Mouse (Mus musculus) MEL (cell line): ENCODE results near the gene Angpt4. TPM values are rescaled to one million over a fixed set of nuclear protein-coding genes. Genes with fewer than 3 reads are reported as not detected.

ENCODE experiments used
- DNase-seq: peaks from one replicate; pipeline ENCODE4 v3.0.0; 2011; ENCODE audit warnings: low read depth, low spot score
- H3K27ac ChIP-seq: 2 replicates; pipeline ENCODE4 v1.5.1; 2012; ENCODE audit warnings: low read depth, mild to moderate bottlenecking, control low read depth, low read length, moderate library complexity; ENCODE audit not compliant: control insufficient read depth
- H3K27me3 ChIP-seq, 2 experiments: fragments of 150-350 bp in 1 of 2; sonication (generic) in 1 of 2; 2 replicates each; pipeline ENCODE4 v1.6.1; 2012; ENCODE audit warnings: low read length in 2 of 2, mild to moderate bottlenecking in 2 of 2, improper control_type of control experiment in 1 of 2, moderate library complexity in 1 of 2; ENCODE audit not compliant: insufficient read depth in 2 of 2, control insufficient read depth in 1 of 2
- H3K36me3 ChIP-seq, 2 experiments: 2 replicates each; pipeline ENCODE4 v1.6.1; 2012 to 2014; ENCODE audit warnings: low read length in 2 of 2, improper control_type of control experiment in 1 of 2, inconsistent platforms in 1 of 2, mild to moderate bottlenecking in 1 of 2; ENCODE audit not compliant: insufficient read depth in 2 of 2, control insufficient read depth in 1 of 2
- H3K4me1 ChIP-seq, 2 experiments: fragments of 150-350 bp in 1 of 2; sonication (generic) in 1 of 2; 2 replicates each; pipeline ENCODE4 v1.6.1; 2012; ENCODE audit warnings: low read length in 2 of 2, improper control_type of control experiment in 1 of 2, mild to moderate bottlenecking in 1 of 2; ENCODE audit not compliant: insufficient read depth in 2 of 2, control insufficient read depth in 1 of 2
- H3K4me3 ChIP-seq, 2 experiments: fragments of 150-350 bp in 1 of 2; sonication (generic) in 1 of 2; 2 replicates each; pipeline ENCODE4 v1.5.1; 2012; ENCODE audit warnings: low read depth in 2 of 2, low read length in 2 of 2, mild to moderate bottlenecking in 2 of 2, moderate library complexity in 2 of 2, control low read depth in 1 of 2, improper control_type of control experiment in 1 of 2; ENCODE audit not compliant: control insufficient read depth in 1 of 2, insufficient read depth in 1 of 2
- H3K79me2 ChIP-seq: 2 replicates; pipeline ENCODE4 v1.6.1; 2012; ENCODE audit warnings: mild to moderate bottlenecking, low read length, moderate library complexity; ENCODE audit not compliant: control insufficient read depth, poor library complexity, insufficient read depth
- H3K9ac ChIP-seq: 2 replicates; pipeline ENCODE4 v1.6.1; 2012; ENCODE audit warnings: low read depth, mild to moderate bottlenecking, control low read depth, low read length, moderate library complexity; ENCODE audit not compliant: control insufficient read depth, poor library complexity, severe bottlenecking
- H3K9me3 ChIP-seq: fragments of 150-350 bp; sonication (generic); replicated peaks from 2 replicates; pipeline ENCODE4 v1.6.1; 2012; ENCODE audit warnings: mild to moderate bottlenecking, low read length, improper control_type of control experiment, moderate library complexity; ENCODE audit not compliant: insufficient read depth
- BHLHE40 ChIP-seq: IDR thresholded peaks from 2 replicates; pipeline ENCODE4 v1.6.1; 2012; ENCODE audit warnings: low read depth, mild to moderate bottlenecking, inconsistent platforms, low read length, improper control_type of control experiment, borderline replicate concordance
- CHD2 ChIP-seq: IDR thresholded peaks from 2 replicates; pipeline ENCODE4 v1.6.1; 2011; ENCODE audit warnings: low read length, improper control_type of control experiment
- ETS1 ChIP-seq: IDR thresholded peaks from 2 replicates; pipeline ENCODE4 v1.6.1; 2012; ENCODE audit warnings: low read depth, mild to moderate bottlenecking, inconsistent platforms, low read length, improper control_type of control experiment, moderate library complexity
- MAFK ChIP-seq: IDR thresholded peaks from 2 replicates; pipeline ENCODE4 v1.6.1; 2011; ENCODE audit warnings: low read depth, mild to moderate bottlenecking, low read length, improper control_type of control experiment, borderline replicate concordance
- MAX ChIP-seq: IDR thresholded peaks from 2 replicates; pipeline ENCODE4 v1.6.1; 2011; ENCODE audit warnings: low read length, improper control_type of control experiment
- MAZ ChIP-seq: IDR thresholded peaks from 2 replicates; pipeline ENCODE4 v1.6.1; 2012; ENCODE audit warnings: low read depth, mild to moderate bottlenecking, inconsistent platforms, low read length, improper control_type of control experiment
- NRF1 ChIP-seq: IDR thresholded peaks from 2 replicates; pipeline ENCODE4 v1.6.1; 2014; ENCODE audit warnings: low read depth, mild to moderate bottlenecking, inconsistent platforms, low read length, improper control_type of control experiment, moderate library complexity; ENCODE audit not compliant: poor library complexity, insufficient read depth, severe bottlenecking
- POLR2A ChIP-seq, 2 experiments: IDR thresholded peaks; 2 replicates each; pipeline ENCODE4 v1.6.1; 2011 to 2012; ENCODE audit warnings: low read length in 2 of 2, mild to moderate bottlenecking in 2 of 2, control low read depth in 1 of 2, improper control_type of control experiment in 1 of 2, low read depth in 1 of 2, moderate library complexity in 1 of 2; ENCODE audit not compliant: control insufficient read depth in 1 of 2, insufficient read depth in 1 of 2, poor library complexity in 1 of 2
- SMC3 ChIP-seq: IDR thresholded peaks from 2 replicates; pipeline ENCODE4 v1.6.1; 2011; ENCODE audit warnings: low read depth, low read length, improper control_type of control experiment
- TCF12 ChIP-seq: IDR thresholded peaks from 2 replicates; pipeline ENCODE4 v1.6.1; 2014; ENCODE audit warnings: low read depth, mild to moderate bottlenecking, inconsistent platforms, low read length, improper control_type of control experiment, moderate library complexity
- UBTF ChIP-seq: IDR thresholded peaks from 2 replicates; pipeline ENCODE4 v1.6.1; 2012; ENCODE audit warnings: low read depth, mild to moderate bottlenecking, inconsistent platforms, low read length, improper control_type of control experiment, moderate library complexity, borderline replicate concordance; ENCODE audit not compliant: insufficient read depth
- USF1 ChIP-seq: IDR thresholded peaks from 2 replicates; pipeline ENCODE4 v1.6.1; 2014; ENCODE audit warnings: low read depth, mild to moderate bottlenecking, inconsistent platforms, low read length, improper control_type of control experiment, moderate library complexity
- USF2 ChIP-seq, 2 experiments: IDR thresholded peaks; 2 replicates each; pipeline ENCODE4 v1.6.1; 2011 to 2012; ENCODE audit warnings: improper control_type of control experiment in 2 of 2, low read length in 2 of 2, borderline replicate concordance in 1 of 2, inconsistent platforms in 1 of 2, low read depth in 1 of 2, mild to moderate bottlenecking in 1 of 2; ENCODE audit not compliant: insufficient read depth in 1 of 2
- ZKSCAN1 ChIP-seq: IDR thresholded peaks from 2 replicates; pipeline ENCODE4 v1.6.1; 2012; ENCODE audit warnings: low read depth, mild to moderate bottlenecking, inconsistent platforms, low read length, improper control_type of control experiment, moderate library complexity
- ZMIZ1 ChIP-seq: IDR thresholded peaks from 2 replicates; pipeline ENCODE4 v1.6.1; 2012; ENCODE audit warnings: low read depth, mild to moderate bottlenecking, inconsistent platforms, low read length, improper control_type of control experiment, moderate library complexity
- polyA plus RNA-seq, 2 experiments: library from polyadenylated mRNA; stranded (reverse) in 1 of 2; unstranded in 1 of 2; fragments of >175 nt in 1 of 2; fragments of >200 nt in 1 of 2; gene quantifications; 2 replicates each; pipeline versions ENCODE4 v1.2.1 to v1.2.4; 2012; ENCODE audit warnings: low replicate concordance in 2 of 2, low read depth in 1 of 2; ENCODE audit not compliant: insufficient read length in 2 of 2, insufficient read depth in 1 of 2, missing spikeins in 1 of 2
- total RNA-seq: library from RNA; depleted of rRNA; stranded (reverse); fragments of 300-350 nt; gene quantifications from 2 replicates; pipeline ENCODE4 v1.2.3, GENCODE M21; 2012

The Angpt4 gene
- total and polyA plus RNA-seq, 3 experiments = not detected

- H3K9me3 ChIP-seq = no peaks in the 10 kb centered on the region
- no peak overlapping the region for H3K27ac ChIP-seq
- peak overlapping the region; percentile 64 to 79; a peak in 3 of 4 replicates for H3K4me3 ChIP-seq
- peaks cover 0 to 2% of the 10 kb centered on the region in 2 experiments; a peak in 1 of 4 replicates for H3K36me3 ChIP-seq
- DNase-seq = no peak
- H3K9ac ChIP-seq = peak overlapping the region; percentile 13; the same call in 1 of the 2 replicates
- no peaks in the 10 kb centered on the region for H3K27me3 ChIP-seq
- peaks cover 0 to 22% of the 10 kb centered on the region in 2 experiments; a peak in 2 of 4 replicates for H3K4me1 ChIP-seq
- H3K79me2 ChIP-seq = peaks cover 7% of the 10 kb centered on the region
- TF ChIP-seq ETS1 (no peak), POLR2A (IDR thresholded peaks at IDR 0.05; ENCODE audit: control insufficient read depth in 1 of 2, insufficient read depth in 1 of 2, low read depth in 1 of 2, low read length in 2 of 2, poor library complexity in 1 of 2) (0 out of 4 replicates have a peak, but pooled peaks of 1 of the 2 experiments have one; percentile 2)
Observed at GRCm38 (mm10) chr2:151980355-151980693, 69.3 kb downstream of the Angpt4 start.

DNA sequence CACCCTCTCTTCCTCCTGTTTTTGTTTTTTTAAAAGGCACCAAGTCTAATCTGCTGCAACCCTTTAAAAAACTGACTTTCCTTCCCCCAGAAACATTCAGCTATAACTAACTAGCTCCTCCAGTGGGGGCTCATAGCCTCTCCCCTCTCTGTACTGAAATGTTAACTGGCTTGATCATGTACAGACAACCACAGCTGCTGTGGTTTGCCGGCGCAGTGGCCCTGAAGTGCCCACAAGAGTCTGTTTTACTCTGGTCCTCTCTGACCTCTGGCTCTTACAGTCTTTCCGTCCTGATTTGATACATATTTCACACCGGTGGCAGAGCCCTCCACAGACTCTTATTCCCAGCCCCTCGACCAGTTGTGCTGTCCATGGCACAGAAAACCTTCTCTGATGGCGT is 70.3 kb downstream of the Angpt4 start:
- TF ChIP-seq UBTF (no peak), SMC3 (no peak), USF1 (no peak), BHLHE40 (no peak), USF2 (IDR thresholded peaks at IDR 0.05; ENCODE audit: borderline replicate concordance in 1 of 2, insufficient read depth in 1 of 2, low read depth in 1 of 2, low read length in 2 of 2) (no peak), MAFK (no peak), TCF12 (no peak), MAX (no peak), CHD2 (no peak), NRF1 (no peak), ZKSCAN1 (no peak), ZMIZ1 (no peak), MAZ (no peak)
- TF ChIP-seq, all 39 proteins: peak for 0
- peaks cover 3 to 8% of the 10 kb centered on the region in 2 experiments for H3K27me3 ChIP-seq
- no peak overlapping the region for H3K27ac ChIP-seq
- H3K9ac ChIP-seq = no peak overlapping the region
- H3K4me1 ChIP-seq = peaks cover 0 to 22% of the 10 kb centered on the region in 2 experiments; a peak in 2 of 4 replicates
- no peak overlapping the region for H3K4me3 ChIP-seq
- H3K9me3 ChIP-seq = no peaks in the 10 kb centered on the region
- peaks cover 0 to 2% of the 10 kb centered on the region in 2 experiments; a peak in 1 of 4 replicates for H3K36me3 ChIP-seq
- no peak for DNase-seq
- peaks cover 7% of the 10 kb centered on the region for H3K79me2 ChIP-seq
